In genomic region chr10:9053371-9053770, GRCm38 (mm10) we compare ENCODE assay signal across 10 mouse cellular contexts.
DNase-seq lines count a peak whose midpoint lies in the region; ATAC-seq and TF ChIP-seq lines count a peak whose summit lies in the region.
"Had no signal": no experiment of that assay in that cellular context is flagged by ENCODE, and none has a peak within 500 bp of the region (broad histone marks: within the 10 kb centered on the region; RNA-seq: fewer than 3 reads in every experiment).

No protein-coding gene starts in this region.

- ATAC-seq in cerebellum, adult (ENCODE audit: insufficient number of reproducible peaks, low FRiP score, low TSS enrichment): no peak
- ATAC-seq: intestine, embryonic 16.5 days had no signal

- DNase-seq in cerebellum, adult 2 months: peak in 1 of 2 experiments; percentile 12
- peak; percentile 48 for DNase-seq in layer of hippocampus, adult 11-12 months (ENCODE audit: low spot score)
- no peak for DNase-seq in layer of hippocampus, postnatal 10 days (ENCODE audit: low spot score in 2 of 2)
- peak; percentile 61 for DNase-seq in adipocyte (ENCODE audit: low spot score)
- DNase-seq in left cerebral cortex, postnatal 25 days (ENCODE audit: low spot score in 2 of 2): peak; percentile 34 to 69
- no peak for DNase-seq in gastrocnemius, adult 18-20 months (ENCODE audit: low spot score)
- no peak for DNase-seq in thymus, postnatal 14 days

- 0 out of 2 replicates have a peak, but pooled peaks cover 5% of the 10 kb centered on the region for H3K4me1 ChIP-seq in cerebellum, adult 2 months (ENCODE audit: control insufficient read depth, insufficient read depth, low read length)

- H3K27me3 ChIP-seq in cerebellum, adult 2 months (ENCODE audit: control insufficient read depth, insufficient read depth, low read length): no peaks in the 10 kb centered on the region

- TF ChIP-seq CTCF in cerebellum, adult 2 months (IDR thresholded peaks at IDR 0.05; ENCODE audit: borderline replicate concordance, insufficient read depth, low read depth, low read length): 0 out of 2 replicates have a peak, but pooled peaks have one; percentile 4

- H3K4me3 ChIP-seq in cerebellum, adult 2 months (replicated peaks; ENCODE audit: insufficient read depth, low read depth, low read length): no peak overlapping the region
- H3K4me3 ChIP-seq: myocyte had no signal

- 51% methylated on average over 4 of the region's 4 CpGs for WGBS in cerebellum, adult 2 months

- H3K27ac ChIP-seq in cerebellum, adult 2 months (ENCODE audit: insufficient read depth, low read length): no peak overlapping the region

- TF ChIP-seq POLR2A in cerebellum, adult 2 months (IDR thresholded peaks at IDR 0.05; ENCODE audit: borderline replicate concordance, insufficient read depth, low read length): no peak

- intact Hi-C loops in left cerebral cortex, postnatal 25 days (cut with DNase I): loop anchor here (1.0 to 2.0 kb wide), 2 partner anchors 624 to 701 kb away; no protein-coding TSS in a partner anchor

Comparison
In these comparisons a context has a peak if more than half of its experiments do, and no peak if none do; other contexts are left out.
1. DNase-seq: peak in layer of hippocampus, adult 11-12 months (single experiment), adipocyte (single experiment) and left cerebral cortex, postnatal 25 days (2 of 2); none in layer of hippocampus, postnatal 10 days (0 of 2), gastrocnemius, adult 18-20 months (single experiment) and thymus, postnatal 14 days (single experiment).